Mouse (Mus musculus) kidney, adult 2 months (tissue): ENCODE measurements around the gene D330045A20Rik. TPM values are rescaled to one million over a fixed set of nuclear protein-coding genes. Genes with fewer than 3 reads are reported as not detected.

Experiments used
- DNase-seq: peaks from one replicate; pipeline ENCODE4 v3.0.0; 2021
- H3K27ac ChIP-seq: fragments of 200-500 bp; 2 replicates; pipeline ENCODE4 v1.5.1; 2012; ENCODE audit warnings: low read depth, low read length, control low read depth, inconsistent platforms; ENCODE audit not compliant: insufficient read depth
- H3K27me3 ChIP-seq: fragments of 200-500 bp; replicated peaks from 2 replicates; pipeline ENCODE4 v1.6.1; 2012; ENCODE audit warnings: mild to moderate bottlenecking, moderate library complexity, low read length, inconsistent platforms; ENCODE audit not compliant: control insufficient read depth, insufficient read depth
- H3K36me3 ChIP-seq: fragments of 200-500 bp; 2 replicates; pipeline ENCODE4 v1.6.1; 2012; ENCODE audit warnings: mild to moderate bottlenecking, moderate library complexity, low read length, inconsistent platforms; ENCODE audit not compliant: control insufficient read depth, insufficient read depth
- H3K4me1 ChIP-seq: fragments of 200-500 bp; 2 replicates; pipeline ENCODE4 v1.6.1; 2011; ENCODE audit warnings: low read length; ENCODE audit not compliant: control insufficient read depth, insufficient read depth
- H3K4me3 ChIP-seq: fragments of 200-500 bp; 2 replicates; pipeline ENCODE4 v1.5.1; 2011; ENCODE audit warnings: mild to moderate bottlenecking, low read depth, low read length, control low read depth; ENCODE audit not compliant: insufficient read depth
- CTCF ChIP-seq: fragments of 200-500 bp; conservative IDR thresholded peaks from 2 replicates; pipeline ENCODE4 v1.5.1; 2011; ENCODE audit warnings: low read depth, mild to moderate bottlenecking, control low read depth, low read length, moderate library complexity, mixed read lengths; ENCODE audit not compliant: insufficient read depth, insufficient read length
- POLR2A ChIP-seq: fragments of 200-500 bp; IDR thresholded peaks from one replicate; pipeline ENCODE4 v1.6.1; 2011; ENCODE audit warnings: low read depth, low read length, control low read depth
- WGBS: fragments of 180-500 bp; shearing (Covaris S2); methylation state at CpG from one replicate; pipeline ENCODE4 v1.1.7; 2018; 5-methylcytosine and 5-hydroxymethylcytosine counted together
- polyA plus RNA-seq: library from polyadenylated mRNA; depleted of rRNA; stranded (reverse); fragments of >200 nt; gene quantifications from 2 replicates; pipeline ENCODE4 v1.2.3, GENCODE M21; 2012

Gene D330045A20Rik
- polyA plus RNA-seq, 1 experiment: 0.86 TPM

DNA sequence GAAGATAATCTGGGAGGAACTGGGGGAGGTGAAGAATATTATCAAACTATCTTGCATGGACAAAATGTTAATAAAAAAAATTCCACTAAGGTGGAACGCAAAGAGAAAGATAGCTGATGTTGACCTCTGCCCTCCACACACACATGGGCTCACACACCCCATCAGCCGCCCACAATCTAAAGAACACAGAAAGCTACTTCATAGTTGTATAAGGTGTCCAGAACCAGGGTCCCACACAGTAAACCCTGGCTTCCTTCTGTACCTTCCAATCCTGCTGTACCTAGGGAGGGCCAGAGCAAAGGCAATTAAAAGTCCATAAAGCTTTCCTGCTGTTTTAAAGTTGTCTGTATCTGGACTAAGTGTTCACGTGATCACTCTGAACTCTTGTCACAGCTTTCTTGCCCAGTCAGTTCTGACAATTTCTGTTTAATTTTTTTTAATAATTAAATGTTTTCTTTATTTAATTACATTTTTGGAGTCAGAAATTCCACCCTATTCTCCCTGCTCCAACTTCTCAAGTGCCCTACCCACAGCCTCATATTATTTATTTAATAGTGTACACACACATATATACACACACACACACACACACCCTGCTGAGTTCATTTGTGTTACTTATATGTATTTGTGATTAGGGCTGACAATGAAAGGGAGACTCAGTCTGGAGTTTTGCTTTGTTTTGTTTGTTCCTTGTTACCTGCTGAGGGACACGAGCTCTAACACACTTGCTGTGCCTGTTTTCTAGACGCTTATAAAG, 57.7 kb downstream of the D330045A20Rik start:
- H3K27ac ChIP-seq: no peak overlapping the region
- WGBS: 74% methylated on average over 5 of the region's 5 CpGs
- H3K4me3 ChIP-seq: no peak overlapping the region
- no peak for TF ChIP-seq POLR2A
- TF ChIP-seq CTCF: no peak
- H3K27me3 ChIP-seq: no peaks in the 10 kb centered on the region
- no peak for DNase-seq
- H3K4me1 ChIP-seq: no peaks in the 10 kb centered on the region
- H3K36me3 ChIP-seq: no peaks in the 10 kb centered on the region

DNA sequence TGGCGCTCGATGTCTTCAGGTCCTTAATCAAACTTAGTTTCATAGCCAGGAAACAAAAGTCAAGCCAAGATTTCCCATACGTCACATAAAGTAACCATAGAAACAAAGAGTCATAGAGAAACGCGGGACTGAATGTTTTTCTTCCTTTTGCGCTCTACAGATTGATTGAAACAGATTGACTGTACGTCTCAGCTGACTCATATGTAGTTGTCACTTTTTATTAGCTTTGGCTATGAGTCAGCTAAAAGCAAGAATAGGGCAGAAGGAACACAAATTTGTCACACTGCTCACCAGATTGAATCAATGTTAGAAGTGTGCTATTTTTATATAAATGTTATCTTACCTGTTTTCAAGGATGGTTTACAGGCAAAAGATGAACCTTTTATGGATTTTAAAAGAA, 63.6 kb downstream of the D330045A20Rik start:
- TF ChIP-seq CTCF (no peak), POLR2A (no peak)
- Histone ChIP-seq H3K27me3 (no peaks in the 10 kb centered on the region), H3K36me3 (no peaks in the 10 kb centered on the region), H3K4me3 (no peak overlapping the region), H3K4me1 (no peaks in the 10 kb centered on the region), H3K27ac (no peak overlapping the region)
- WGBS: 47% methylated on average over 7 of the region's 7 CpGs
- DNase-seq: no peak

DNA sequence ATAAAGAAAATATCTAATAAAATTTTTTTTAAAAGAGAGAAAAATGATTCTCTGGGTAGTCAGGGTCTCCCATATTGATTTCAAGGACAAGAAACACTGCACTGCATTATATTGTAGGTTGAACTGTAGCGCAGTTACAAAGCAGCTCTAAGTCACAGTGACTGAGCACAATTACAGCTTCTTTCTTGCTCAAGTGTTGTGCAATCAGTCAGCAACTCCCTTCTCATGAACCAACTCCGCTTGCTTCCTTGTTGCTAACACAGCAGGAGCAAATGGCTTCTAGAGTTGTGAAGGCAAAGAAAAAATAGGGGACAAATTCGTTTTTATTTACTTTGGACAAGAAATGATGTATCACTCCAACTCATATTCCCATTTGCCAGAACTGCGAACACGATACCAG, 70.3 kb downstream of the D330045A20Rik start:
- peak; percentile 10 for DNase-seq
- no peaks in the 10 kb centered on the region for H3K27me3 ChIP-seq
- no peak overlapping the region for H3K27ac ChIP-seq
- H3K36me3 ChIP-seq: no peaks in the 10 kb centered on the region
- H3K4me3 ChIP-seq: no peak overlapping the region
- no peaks in the 10 kb centered on the region for H3K4me1 ChIP-seq
- 61% methylated on average over 5 of the region's 5 CpGs for WGBS
- TF ChIP-seq CTCF (no peak), POLR2A (no peak)

DNA sequence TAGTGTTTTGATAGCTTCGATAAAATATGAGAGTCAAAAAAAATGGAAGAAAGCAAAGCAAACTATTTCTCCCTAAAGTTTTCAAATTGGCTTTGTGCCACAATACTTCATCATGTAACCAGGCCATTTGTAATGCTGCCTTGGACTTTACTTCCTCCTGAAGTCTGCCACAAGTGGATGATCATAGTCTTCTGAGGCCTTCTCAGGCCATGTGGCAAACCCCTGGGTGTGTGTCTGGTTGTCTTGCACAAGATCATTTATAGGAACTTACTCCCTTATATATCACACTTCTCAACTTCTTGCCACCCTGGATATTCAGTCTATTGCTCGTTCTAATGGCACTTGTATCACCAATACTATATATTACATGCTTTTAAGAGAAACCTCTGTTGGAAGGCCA, 71.9 kb downstream of the D330045A20Rik start:
- H3K27me3 ChIP-seq: no peaks in the 10 kb centered on the region
- no peaks in the 10 kb centered on the region for H3K36me3 ChIP-seq
- TF ChIP-seq CTCF (no peak), POLR2A (no peak)
- H3K4me1 ChIP-seq: no peaks in the 10 kb centered on the region
- H3K27ac ChIP-seq: no peak overlapping the region
- H3K4me3 ChIP-seq: no peak overlapping the region
- WGBS: 77% methylated on average over 2 of the region's 2 CpGs
- no peak for DNase-seq

DNA sequence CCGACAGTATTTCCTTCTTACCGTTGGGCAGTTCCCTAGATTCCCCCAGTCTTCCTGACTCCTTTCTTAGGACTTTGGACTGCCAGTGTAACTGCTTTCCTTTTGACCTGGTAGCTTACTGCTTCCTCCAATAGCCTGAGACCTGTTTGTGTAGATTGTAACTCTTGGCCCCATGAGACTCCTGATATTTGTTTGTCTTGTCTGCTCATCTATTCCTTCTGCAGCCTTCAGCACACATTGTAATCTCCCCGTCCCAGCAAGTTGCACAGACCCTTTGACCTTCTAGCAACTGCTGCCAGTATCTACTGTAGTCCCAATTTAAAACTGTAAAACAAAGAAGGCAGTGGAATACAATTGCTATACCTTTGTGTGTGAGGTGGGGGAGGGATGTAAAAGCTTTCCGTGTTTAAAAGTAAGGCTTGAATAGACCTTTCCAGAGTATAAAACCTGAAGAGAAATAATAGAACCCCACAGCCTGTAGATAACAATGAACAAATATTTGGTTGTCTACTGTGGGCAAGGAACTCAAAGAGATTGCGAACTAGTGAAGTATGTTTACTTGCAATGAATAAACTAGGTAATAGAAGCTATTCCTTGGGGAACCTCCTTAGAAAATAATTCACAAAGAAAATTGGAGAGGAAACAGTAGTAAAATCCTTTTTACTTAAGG, 82.2 kb downstream of the D330045A20Rik start:
- H3K27ac ChIP-seq: peak overlapping the region; percentile 39; the same call in 1 of the 2 replicates
- H3K36me3 ChIP-seq: no peaks in the 10 kb centered on the region
- no peak for TF ChIP-seq POLR2A
- no peak for TF ChIP-seq CTCF
- H3K4me1 ChIP-seq: peaks cover 3% of the 10 kb centered on the region; the same call in 1 of the 2 replicates
- WGBS: 21% methylated on average over 5 of the region's 5 CpGs
- peak; percentile 43 for DNase-seq
- no peaks in the 10 kb centered on the region for H3K27me3 ChIP-seq
- no peak overlapping the region for H3K4me3 ChIP-seq

DNA sequence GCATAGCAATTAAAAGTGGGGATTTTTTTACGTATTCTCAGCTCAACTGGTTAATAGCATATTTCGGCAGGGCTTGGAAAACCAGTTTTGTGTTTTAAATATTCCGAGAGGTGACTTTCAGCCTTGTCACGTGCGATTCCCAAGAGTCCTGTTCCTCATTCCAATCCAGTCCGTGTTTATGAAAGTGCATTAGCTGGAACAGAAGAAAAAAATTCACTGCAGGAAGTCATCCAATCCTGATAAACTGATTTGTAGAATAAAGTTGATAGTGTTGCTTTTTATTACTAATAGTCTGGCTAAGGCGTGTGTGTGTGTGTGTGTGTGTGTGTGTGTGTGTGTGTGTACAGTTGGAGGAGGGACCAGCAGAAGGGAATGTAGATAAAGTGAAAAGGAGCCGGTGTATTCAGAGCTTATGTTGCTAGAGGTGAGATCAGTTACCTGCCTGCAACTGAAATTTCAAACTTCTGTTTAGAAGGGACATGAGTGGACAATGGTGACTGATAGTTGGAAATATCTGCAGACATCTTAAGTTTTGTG, 82.8 kb downstream of the D330045A20Rik start, which contains the start of gene Rnf128:
Gene Rnf128 (plus strand): TSS at position 392 of the 537 bp plus-strand sequence.
- WGBS: 27% methylated on average over 8 of the region's 8 CpGs
- Histone ChIP-seq H3K27me3 (no peaks in the 10 kb centered on the region), H3K4me3 (peak within 1 kb of the TSS; percentile 49), H3K4me1 (peaks cover 3% of the 10 kb centered on the region; the same call in 1 of the 2 replicates), H3K36me3 (no peaks in the 10 kb centered on the region), H3K27ac (peak within 1 kb of the TSS; percentile 68; the same call in 1 of the 2 replicates)
- DNase-seq: peak; percentile 61
- TF ChIP-seq POLR2A: no peak
- no peak for TF ChIP-seq CTCF

DNA sequence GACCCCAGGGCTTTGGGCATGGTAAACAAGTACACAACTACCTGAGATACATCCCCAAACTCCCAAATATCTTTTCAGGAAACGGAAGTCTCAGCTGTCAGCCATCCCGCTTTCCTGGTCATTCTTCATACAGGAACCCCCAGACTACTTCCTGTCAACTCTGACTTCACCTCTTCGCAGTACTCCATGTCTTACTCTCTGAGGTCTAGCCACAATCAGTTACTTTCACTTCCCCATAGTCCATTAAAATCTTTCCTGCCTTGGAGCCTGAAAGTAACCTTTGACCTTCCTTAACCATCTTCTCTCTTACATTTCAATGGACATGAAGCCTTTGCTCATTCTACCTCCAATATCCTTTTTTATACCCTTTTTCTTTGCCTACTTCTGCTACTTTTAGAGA, 89.9 kb downstream of the D330045A20Rik start:
- Histone ChIP-seq H3K36me3 (no peaks in the 10 kb centered on the region), H3K27ac (no peak overlapping the region), H3K4me1 (no peaks in the 10 kb centered on the region), H3K4me3 (no peak overlapping the region), H3K27me3 (no peaks in the 10 kb centered on the region)
- 87% methylated on average over 3 of the region's 3 CpGs for WGBS
- TF ChIP-seq CTCF (no peak), POLR2A (no peak)
- DNase-seq: no peak
